Mouse (Mus musculus) heart, embryonic 15.5 days (tissue): ENCODE measurements around the gene P3h1. TPM values are rescaled to one million over a fixed set of nuclear protein-coding genes. Genes with fewer than 3 reads are reported as not detected.

Source experiments
- polyA plus RNA-seq: library from polyadenylated mRNA; unstranded; fragments of >200 nt; fragmentation: Nextera tagmentation; extraction: Ambion mirVana; gene quantifications from 2 replicates; pipeline ENCODE4 v1.2.1, GENCODE M21; 2015

P3h1 gene
- polyA plus RNA-seq, 1 experiment from 2014 or later: 29.1 TPM

Other genes with a start within 250 kb of the P3h1 start
- 119 and 127 TPM in 2 replicates for gene Slc2a1, start 124.2 kb upstream of the P3h1 start, polyA plus RNA-seq
- gene Zfp691, start 58.7 kb upstream of the P3h1 start, polyA plus RNA-seq: 9.9 and 10.6 TPM in 2 replicates
- 0.69 and 2.9 TPM in 2 replicates for gene Ermap, start 42.9 kb upstream of the P3h1 start, polyA plus RNA-seq
- gene Svbp, start 37.6 kb upstream of the P3h1 start, polyA plus RNA-seq: 111 and 124 TPM in 2 replicates
- gene Tmem269, start 14.7 kb upstream of the P3h1 start, polyA plus RNA-seq: 0.16 TPM in 2 replicates
- 23.9 and 24.4 TPM in 2 replicates for gene AU022252, start 203 bp upstream of the P3h1 start, polyA plus RNA-seq
- gene Cldn19, start 22.5 kb downstream of the P3h1 start, polyA plus RNA-seq: 0.23 TPM in 1 of 2 replicates, not detected in the other
- 583 and 597 TPM in 2 replicates for gene Ybx1, start 61.7 kb downstream of the P3h1 start, polyA plus RNA-seq
- 38.1 and 41.9 TPM in 2 replicates for gene Ppih, start 87.6 kb downstream of the P3h1 start, polyA plus RNA-seq
- 2.7 and 3.2 TPM in 2 replicates for gene Ccdc30, start 182.6 kb downstream of the P3h1 start, polyA plus RNA-seq
- 27.0 and 28.8 TPM in 2 replicates for gene Ppcs, start 189.5 kb downstream of the P3h1 start, polyA plus RNA-seq
- 0.15 and 0.28 TPM in 2 replicates for gene Zmynd12, start 189.9 kb downstream of the P3h1 start, polyA plus RNA-seq